Mouse (Mus musculus) heart, adult 2 months (tissue): Measurements from ENCODE around the gene Mrpl48.

Experiments
- CTCF ChIP-seq: fragments of 200-600 bp; IDR thresholded peaks from 2 replicates; pipeline ENCODE4 v1.8.1; 2022; ENCODE audit warnings: antibody characterized with exemption, mild to moderate bottlenecking, moderate library complexity
- EP300 ChIP-seq: fragments of 200-500 bp; IDR thresholded peaks from 2 replicates; pipeline ENCODE4 v1.6.1; 2011; ENCODE audit warnings: low read depth, low read length, control low read depth; ENCODE audit not compliant: insufficient read depth
- POLR2A ChIP-seq: fragments of 200-500 bp; IDR thresholded peaks from 2 replicates; pipeline ENCODE4 v1.6.1; 2011; ENCODE audit warnings: mild to moderate bottlenecking, low read depth, low read length, control low read depth; ENCODE audit not compliant: insufficient read depth

DNA sequence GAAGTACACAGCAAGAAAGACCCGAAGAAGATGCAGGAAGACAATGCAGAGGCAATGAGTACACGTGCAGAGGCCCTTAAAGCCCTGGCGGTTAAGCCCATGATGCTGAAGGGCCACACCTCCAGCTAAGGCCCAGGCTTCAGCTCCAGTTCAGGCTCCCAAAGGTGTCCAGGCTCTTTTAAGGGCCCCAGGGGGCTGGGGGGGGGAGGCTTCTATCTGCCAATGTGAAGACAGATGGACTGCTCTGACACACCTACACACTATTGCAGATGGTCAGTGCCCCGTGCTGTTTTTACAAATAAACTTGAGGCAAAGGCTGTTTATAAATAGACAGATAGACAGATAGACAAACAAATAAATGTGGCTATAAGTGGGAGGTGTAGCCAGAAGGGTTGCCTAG lies 36.0 kb downstream of the Mrpl48 start:
- no peak for TF ChIP-seq EP300
- no peak for TF ChIP-seq CTCF
- TF ChIP-seq POLR2A, result no peak
